Mouse (Mus musculus) layer of hippocampus, adult 9-10 months (tissue): ENCODE measurements around the gene Utrn.

ENCODE experiments used
- DNase-seq: peaks from one replicate; pipeline ENCODE4 v3.0.0; 2022; ENCODE audit warnings: low spot score

The Utrn gene

GRCm38 (mm10) chr10:12588051-12588450, 281.1 kb downstream of the Utrn start:
- DNase-seq: no peak

GRCm38 (mm10) chr10:12587318-12587717, 281.8 kb downstream of the Utrn start:
- DNase-seq: no peak

GRCm38 (mm10) chr10:12586825-12587224, 282.3 kb downstream of the Utrn start:
- DNase-seq: no peak

- no peak for DNase-seq
Measured at GRCm38 (mm10) chr10:12586200-12586599, 283.0 kb downstream of the Utrn start.

GRCm38 (mm10) chr10:12583473-12583872, 285.7 kb downstream of the Utrn start:
- no peak for DNase-seq

GRCm38 (mm10) chr10:12579048-12579447, 290.1 kb downstream of the Utrn start:
- no peak for DNase-seq

GRCm38 (mm10) chr10:12575849-12576435, 293.2 kb downstream of the Utrn start:
- no peak for DNase-seq

- no peak for DNase-seq
Measured at GRCm38 (mm10) chr10:12574760-12575159, 294.4 kb downstream of the Utrn start.

- DNase-seq: no peak
Measured at GRCm38 (mm10) chr10:12573601-12574000, 295.6 kb downstream of the Utrn start.

GRCm38 (mm10) chr10:12572759-12573158, 296.4 kb downstream of the Utrn start:
- no peak for DNase-seq

GRCm38 (mm10) chr10:12564425-12564824, 304.7 kb downstream of the Utrn start:
- no peak for DNase-seq

- no peak for DNase-seq
Measured at GRCm38 (mm10) chr10:12558810-12559209, 310.4 kb downstream of the Utrn start.

GRCm38 (mm10) chr10:12554090-12554718, 315.0 kb downstream of the Utrn start:
- DNase-seq: no peak

- no peak for DNase-seq
Measured at GRCm38 (mm10) chr10:12552890-12553278, 316.3 kb downstream of the Utrn start.

- no peak for DNase-seq
Measured at GRCm38 (mm10) chr10:12552196-12552889, 316.8 kb downstream of the Utrn start.

- no peak for DNase-seq
Measured at GRCm38 (mm10) chr10:12551735-12552134, 317.4 kb downstream of the Utrn start.

GRCm38 (mm10) chr10:12549945-12550540, 319.1 kb downstream of the Utrn start:
- DNase-seq: no peak

- no peak for DNase-seq
Measured at GRCm38 (mm10) chr10:12549261-12549660, 319.9 kb downstream of the Utrn start.

GRCm38 (mm10) chr10:12548616-12549084, 320.5 kb downstream of the Utrn start:
- no peak for DNase-seq

GRCm38 (mm10) chr10:12547037-12547625, 322.0 kb downstream of the Utrn start:
- DNase-seq: no peak

GRCm38 (mm10) chr10:12545440-12545839, 323.7 kb downstream of the Utrn start:
- no peak for DNase-seq

- no peak for DNase-seq
Measured at GRCm38 (mm10) chr10:12541757-12542156, 327.4 kb downstream of the Utrn start.
